Mouse (Mus musculus) kidney, adult 2 months (tissue): ENCODE data around the gene Ovca2.

Experiments used
- CTCF ChIP-seq: fragments of 200-500 bp; conservative IDR thresholded peaks from 2 replicates; pipeline ENCODE4 v1.5.1; 2011; ENCODE audit warnings: low read depth, mild to moderate bottlenecking, control low read depth, low read length, moderate library complexity, mixed read lengths; ENCODE audit not compliant: insufficient read depth, insufficient read length
- POLR2A ChIP-seq: fragments of 200-500 bp; IDR thresholded peaks from one replicate; pipeline ENCODE4 v1.6.1; 2011; ENCODE audit warnings: low read depth, low read length, control low read depth

DNA sequence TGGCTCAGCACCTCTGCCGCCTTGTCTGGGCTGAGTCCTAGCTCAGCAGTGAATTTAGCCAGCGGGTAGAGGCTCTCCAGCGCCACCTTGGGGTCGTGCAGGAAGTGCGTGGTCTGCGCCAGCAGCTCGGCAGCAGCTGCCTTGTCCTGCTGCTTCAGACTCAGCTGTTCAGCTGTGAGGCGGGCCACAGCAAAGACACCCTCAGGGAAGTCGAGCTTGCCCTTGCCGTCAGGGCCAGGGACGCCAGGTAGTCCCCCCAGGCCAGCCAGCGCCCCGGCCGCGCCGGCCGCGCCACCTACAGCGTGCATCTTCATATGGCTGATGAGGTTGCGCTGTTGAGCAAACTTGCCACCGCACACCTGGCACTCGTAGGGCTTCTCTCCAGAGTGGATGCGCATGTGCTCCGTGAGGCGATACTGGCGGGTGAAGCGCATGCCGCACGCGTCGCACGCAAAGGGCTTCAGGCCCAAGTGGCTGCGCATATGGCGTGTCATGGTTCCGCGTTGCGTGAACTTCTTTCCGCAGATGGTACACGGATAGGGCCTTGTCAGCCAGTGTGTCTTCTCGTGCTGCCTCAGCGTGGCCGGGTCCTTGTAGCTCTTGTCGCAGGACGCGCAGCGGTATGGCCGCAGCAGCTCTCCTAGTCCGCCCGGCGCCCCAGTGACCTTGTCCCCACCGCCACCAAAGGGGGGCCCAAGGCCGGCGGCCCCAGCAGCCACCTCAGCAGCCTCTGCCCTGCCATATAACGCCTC, 13.0 kb downstream of the Ovca2 start:
- TF ChIP-seq POLR2A, result no peak
- TF ChIP-seq CTCF, result peak; percentile 91
